Mouse (Mus musculus): ENCODE measurements around the gene Hist2h3c2. TPM values are rescaled to one million over a fixed set of nuclear protein-coding genes. Genes with fewer than 3 reads are reported as not detected.
"Not testable (repeated sequence)": the region's sequence is repeated elsewhere in the genome, so short reads cannot be mapped to it uniquely, and the experiment has no call there.

Gene Hist2h3c2
- 0.70 and 1.1 TPM in 2 replicates for polyA plus RNA-seq (2015; fragmentation: Nextera tagmentation; extraction: Ambion mirVana)

DNA sequence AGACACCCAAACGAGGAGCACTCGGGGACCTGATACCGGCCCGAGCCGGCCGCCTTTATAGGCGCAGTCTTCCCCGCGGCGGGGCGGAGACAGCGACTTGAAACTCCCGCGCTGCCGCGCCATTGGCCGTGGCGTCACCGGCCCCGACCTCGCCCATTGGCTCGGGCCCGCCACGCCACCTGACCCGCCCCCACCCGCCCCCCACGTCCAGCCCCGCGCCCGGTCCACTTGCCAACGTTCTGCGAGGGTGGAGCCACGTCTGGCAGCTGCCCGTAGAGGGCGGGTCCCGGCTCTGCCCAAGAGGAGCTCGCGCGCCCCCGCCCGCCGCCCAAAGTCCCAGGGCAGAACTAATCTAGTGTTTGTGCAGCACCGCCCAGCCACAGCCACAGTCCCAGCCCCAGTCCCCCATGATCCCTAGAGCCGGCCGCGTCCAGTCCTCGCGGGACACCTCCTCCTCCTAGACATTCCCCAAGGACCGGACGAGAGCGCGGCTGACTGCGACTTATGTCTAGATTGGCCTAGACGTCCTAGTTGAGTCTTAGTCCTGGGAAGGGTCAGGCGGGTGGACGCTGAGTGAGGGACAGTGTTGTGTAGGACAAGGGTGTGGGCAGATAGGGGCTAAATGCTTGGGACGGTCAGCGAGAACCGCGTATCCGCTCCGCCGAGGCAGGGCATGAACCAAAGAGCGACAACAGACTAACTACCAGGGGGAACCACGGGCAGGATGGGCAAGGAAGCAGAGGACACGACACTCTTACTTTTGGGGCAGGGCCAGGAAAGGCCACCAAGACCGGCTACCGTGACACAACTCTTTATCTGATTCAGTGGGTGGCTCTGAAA lies at the start of gene Hist2h3c2:
Gene Hist2h3c2 (minus strand): TSS at position 174 of the 840 bp plus-strand sequence.
- H3K36me3 ChIP-seq (ENCODE audit: control insufficient read depth, insufficient read depth, low read length); H3K27ac ChIP-seq (ENCODE audit: low read depth, low read length); H3K9me3 ChIP-seq (ENCODE audit: control insufficient read depth, low read length); H3K27me3 ChIP-seq (replicated peaks; ENCODE audit: control insufficient read depth, insufficient read depth, low read length): not testable (repeated sequence)
- 0% methylated on average over 22 of the region's 68 CpGs for WGBS
- H3K4me3 ChIP-seq (ENCODE audit: low read length): peak within 1 kb of the TSS; percentile 34
- H3K4me1 ChIP-seq (ENCODE audit: control insufficient read depth, insufficient read depth, low read depth, low read length): peaks cover 13% of the 10 kb centered on the region
- H3K4me2 ChIP-seq (ENCODE audit: low read length): peak within 1 kb of the TSS; percentile 46
- H3K9ac ChIP-seq (ENCODE audit: low read depth, low read length): peak within 1 kb of the TSS; percentile 50
- peak; percentile 88 for ATAC-seq

DNA sequence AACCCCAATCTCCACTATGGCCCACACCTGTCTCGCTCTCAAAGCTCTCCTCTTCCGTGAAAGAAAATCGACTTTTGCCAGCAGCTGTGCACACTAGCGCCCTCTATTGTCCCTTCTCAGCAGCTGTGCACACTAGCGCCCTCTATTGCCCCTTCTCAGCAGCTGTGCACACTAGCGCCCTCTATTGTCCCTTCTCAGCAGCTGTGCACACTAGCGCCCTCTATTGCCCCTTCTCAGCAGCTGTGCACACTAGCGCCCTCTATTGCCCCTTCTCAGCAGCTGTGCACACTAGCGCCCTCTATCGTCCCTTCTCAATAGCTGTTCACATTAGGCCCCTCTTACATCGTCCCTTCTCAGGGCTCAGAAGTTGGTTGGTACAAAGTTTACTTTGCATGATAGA lies 48.4 kb upstream of the Hist2h3c2 start:
- H3K4me2 ChIP-seq (ENCODE audit: low read length); H3K27ac ChIP-seq (ENCODE audit: low read depth, low read length); H3K9ac ChIP-seq (ENCODE audit: low read depth, low read length); H3K4me3 ChIP-seq (ENCODE audit: low read length); H3K36me3 ChIP-seq (ENCODE audit: control insufficient read depth, insufficient read depth, low read length); H3K9me3 ChIP-seq (ENCODE audit: control insufficient read depth, low read length); ATAC-seq; H3K4me1 ChIP-seq (ENCODE audit: control insufficient read depth, insufficient read depth, low read depth, low read length): not testable (repeated sequence)
- WGBS: 91% methylated on average over 11 of the region's 11 CpGs
- peaks cover 12% of the 10 kb centered on the region for H3K27me3 ChIP-seq (replicated peaks; ENCODE audit: control insufficient read depth, insufficient read depth, low read length)

DNA sequence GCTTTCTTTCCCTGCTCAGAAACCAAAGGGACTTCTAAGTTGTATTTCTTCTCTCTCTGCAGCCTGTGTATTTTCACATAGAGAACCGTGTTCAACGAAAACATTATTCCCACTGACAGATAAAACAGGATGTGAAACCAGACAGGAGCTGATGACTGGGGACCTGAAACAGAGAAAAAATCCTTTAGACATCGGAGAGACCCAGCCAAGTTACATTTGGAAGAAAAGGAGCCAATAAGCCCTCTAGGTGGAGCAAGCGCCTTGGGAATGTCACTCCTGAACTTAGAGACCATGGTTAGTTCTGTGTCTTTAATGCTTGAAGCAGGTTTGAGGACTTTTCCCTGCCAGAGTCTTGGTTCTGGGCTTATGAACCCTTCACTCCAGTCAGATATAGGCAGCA lies 45.5 kb upstream of the Hist2h3c2 start:
- Histone ChIP-seq H3K36me3 (ENCODE audit: control insufficient read depth, insufficient read depth, low read length) (no peaks in the 10 kb centered on the region), H3K4me3 (ENCODE audit: low read length) (no peak overlapping the region), H3K27me3 (replicated peaks; ENCODE audit: control insufficient read depth, insufficient read depth, low read length) (peaks cover 13% of the 10 kb centered on the region), H3K4me2 (ENCODE audit: low read length) (no peak overlapping the region), H3K9ac (ENCODE audit: low read depth, low read length) (no peak overlapping the region), H3K4me1 (ENCODE audit: control insufficient read depth, insufficient read depth, low read depth, low read length) (no peaks in the 10 kb centered on the region), H3K9me3 (ENCODE audit: control insufficient read depth, low read length) (no peaks in the 10 kb centered on the region), H3K27ac (ENCODE audit: low read depth, low read length) (no peak overlapping the region)
- no peak for ATAC-seq
- WGBS: 19% methylated on average over 4 of the region's 4 CpGs

DNA sequence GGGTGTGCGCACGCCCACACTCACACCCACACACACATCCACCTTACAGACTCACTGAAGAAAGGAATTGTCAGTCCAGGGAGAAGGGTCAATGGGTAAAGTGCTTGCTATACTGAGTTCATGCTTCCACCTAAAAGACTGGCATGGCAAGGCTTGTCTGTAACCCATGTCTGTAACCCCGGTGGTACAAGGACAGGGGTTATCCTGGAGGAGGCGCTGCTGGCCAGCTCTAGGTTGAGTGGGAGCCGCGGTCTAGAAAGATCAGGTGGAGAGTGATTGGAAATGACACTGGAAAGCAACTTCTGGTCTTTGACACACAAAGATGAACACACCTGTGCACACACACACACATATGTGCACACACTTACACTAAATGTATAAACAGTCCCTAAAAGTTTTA lies 41.7 kb upstream of the Hist2h3c2 start:
- no peaks in the 10 kb centered on the region for H3K9me3 ChIP-seq (ENCODE audit: control insufficient read depth, low read length)
- no peak overlapping the region for H3K4me3 ChIP-seq (ENCODE audit: low read length)
- H3K27ac ChIP-seq (ENCODE audit: low read depth, low read length): no peak overlapping the region
- H3K9ac ChIP-seq (ENCODE audit: low read depth, low read length): no peak overlapping the region
- no peaks in the 10 kb centered on the region for H3K4me1 ChIP-seq (ENCODE audit: control insufficient read depth, insufficient read depth, low read depth, low read length)
- no peak overlapping the region for H3K4me2 ChIP-seq (ENCODE audit: low read length)
- no peak for ATAC-seq
- WGBS: 57% methylated on average over 6 of the region's 6 CpGs
- H3K27me3 ChIP-seq (replicated peaks; ENCODE audit: control insufficient read depth, insufficient read depth, low read length): peaks cover 10% of the 10 kb centered on the region
- no peaks in the 10 kb centered on the region for H3K36me3 ChIP-seq (ENCODE audit: control insufficient read depth, insufficient read depth, low read length)

- ATAC-seq: peak; percentile 99
- Histone ChIP-seq H3K36me3 (ENCODE audit: control insufficient read depth, insufficient read depth, low read length) (no peaks in the 10 kb centered on the region), H3K4me1 (ENCODE audit: control insufficient read depth, insufficient read depth, low read depth, low read length) (no peaks in the 10 kb centered on the region), H3K27ac (ENCODE audit: low read depth, low read length) (peak overlapping the region; percentile 88), H3K9me3 (ENCODE audit: control insufficient read depth, low read length) (no peaks in the 10 kb centered on the region), H3K27me3 (replicated peaks; ENCODE audit: control insufficient read depth, insufficient read depth, low read length) (peaks cover 3% of the 10 kb centered on the region), H3K4me2 (ENCODE audit: low read length) (peak overlapping the region; percentile 92), H3K9ac (ENCODE audit: low read depth, low read length) (peak overlapping the region; percentile 69), H3K4me3 (ENCODE audit: low read length) (peak overlapping the region; percentile 53)
- WGBS: under 1% methylated on average over 49 of the region's 49 CpGs
Measured at GRCm38 (mm10) chr3:96277800-96278624, 39.1 kb upstream of the Hist2h3c2 start.

DNA sequence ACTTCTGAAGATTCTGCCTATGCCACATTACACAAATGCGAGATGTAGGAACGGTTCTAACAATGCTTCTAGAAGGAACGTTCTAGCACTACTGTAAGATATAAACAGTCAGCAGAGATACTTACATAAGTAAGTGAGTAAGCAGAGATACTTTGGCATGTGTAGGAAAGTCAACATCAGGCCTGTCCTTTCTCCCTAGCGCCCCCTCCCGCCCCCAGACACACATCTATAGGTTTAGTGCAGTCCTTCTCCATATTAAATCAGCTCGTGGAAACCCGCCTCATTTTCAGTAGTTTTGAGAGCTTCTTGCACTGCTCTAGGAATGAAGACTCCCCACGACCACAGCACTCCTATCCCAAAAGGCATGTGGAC lies 38.5 kb upstream of the Hist2h3c2 start:
- 20% methylated on average over 8 of the region's 8 CpGs for WGBS
- Histone ChIP-seq H3K9ac (ENCODE audit: low read depth, low read length) (peak overlapping the region; percentile 69), H3K9me3 (ENCODE audit: control insufficient read depth, low read length) (no peaks in the 10 kb centered on the region), H3K4me3 (ENCODE audit: low read length) (peak overlapping the region; percentile 53), H3K4me2 (ENCODE audit: low read length) (peak overlapping the region; percentile 92), H3K36me3 (ENCODE audit: control insufficient read depth, insufficient read depth, low read length) (no peaks in the 10 kb centered on the region), H3K4me1 (ENCODE audit: control insufficient read depth, insufficient read depth, low read depth, low read length) (no peaks in the 10 kb centered on the region), H3K27ac (ENCODE audit: low read depth, low read length) (peak overlapping the region; percentile 88; the same call in 1 of the 2 replicates), H3K27me3 (replicated peaks; ENCODE audit: control insufficient read depth, insufficient read depth, low read length) (peaks cover 2% of the 10 kb centered on the region; the same call in 1 of the 2 replicates)
- no peak for ATAC-seq

DNA sequence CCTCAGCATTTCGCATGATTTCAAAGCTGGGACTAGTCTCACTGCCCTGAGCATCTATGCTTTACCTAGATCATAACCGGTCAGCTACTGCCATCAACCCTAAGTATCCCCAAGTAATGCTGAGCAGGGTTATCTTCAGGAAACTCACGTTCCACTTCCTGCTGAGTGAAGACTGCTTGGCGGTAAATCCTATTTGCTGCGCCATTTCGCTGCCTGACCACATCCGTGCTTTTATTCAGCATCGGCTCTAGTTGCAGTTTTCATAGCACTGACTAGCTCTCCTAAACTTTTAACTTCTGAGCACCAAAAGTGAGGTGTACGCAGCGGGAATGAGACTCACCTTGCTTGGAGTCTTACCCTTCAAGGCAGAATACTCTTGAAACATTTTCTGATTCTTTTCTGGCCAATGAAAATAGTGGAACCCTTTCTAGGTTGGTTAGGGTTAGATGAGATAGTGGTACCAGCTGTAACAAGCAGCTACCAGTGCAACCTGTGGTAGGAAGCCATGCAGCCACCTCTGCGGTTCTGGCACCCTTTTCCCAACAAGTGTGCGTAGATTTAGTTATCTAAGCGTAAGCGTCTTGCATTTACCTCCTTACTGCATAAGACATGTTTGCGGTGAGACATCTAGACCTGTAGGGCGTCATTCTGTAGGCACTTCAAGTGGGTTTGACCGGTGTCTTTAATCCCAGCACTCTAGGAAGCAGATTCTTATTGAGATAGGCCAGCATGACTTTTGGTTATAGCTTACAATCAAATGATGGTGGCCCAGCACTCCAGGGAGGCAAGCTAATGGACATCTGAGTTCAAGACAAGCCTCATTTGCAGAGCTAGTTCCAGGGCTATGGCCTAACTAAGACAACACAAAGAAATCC lies 34.9 kb upstream of the Hist2h3c2 start:
- no peak for ATAC-seq
- Histone ChIP-seq H3K36me3 (ENCODE audit: control insufficient read depth, insufficient read depth, low read length) (no peaks in the 10 kb centered on the region), H3K9ac (ENCODE audit: low read depth, low read length) (no peak overlapping the region), H3K4me3 (ENCODE audit: low read length) (no peak overlapping the region), H3K4me2 (ENCODE audit: low read length) (no peak overlapping the region), H3K9me3 (ENCODE audit: control insufficient read depth, low read length) (no peaks in the 10 kb centered on the region), H3K27me3 (replicated peaks; ENCODE audit: control insufficient read depth, insufficient read depth, low read length) (no peaks in the 10 kb centered on the region), H3K4me1 (ENCODE audit: control insufficient read depth, insufficient read depth, low read depth, low read length) (no peaks in the 10 kb centered on the region), H3K27ac (ENCODE audit: low read depth, low read length) (no peak overlapping the region)
- 92% methylated on average over 17 of the region's 17 CpGs for WGBS

DNA sequence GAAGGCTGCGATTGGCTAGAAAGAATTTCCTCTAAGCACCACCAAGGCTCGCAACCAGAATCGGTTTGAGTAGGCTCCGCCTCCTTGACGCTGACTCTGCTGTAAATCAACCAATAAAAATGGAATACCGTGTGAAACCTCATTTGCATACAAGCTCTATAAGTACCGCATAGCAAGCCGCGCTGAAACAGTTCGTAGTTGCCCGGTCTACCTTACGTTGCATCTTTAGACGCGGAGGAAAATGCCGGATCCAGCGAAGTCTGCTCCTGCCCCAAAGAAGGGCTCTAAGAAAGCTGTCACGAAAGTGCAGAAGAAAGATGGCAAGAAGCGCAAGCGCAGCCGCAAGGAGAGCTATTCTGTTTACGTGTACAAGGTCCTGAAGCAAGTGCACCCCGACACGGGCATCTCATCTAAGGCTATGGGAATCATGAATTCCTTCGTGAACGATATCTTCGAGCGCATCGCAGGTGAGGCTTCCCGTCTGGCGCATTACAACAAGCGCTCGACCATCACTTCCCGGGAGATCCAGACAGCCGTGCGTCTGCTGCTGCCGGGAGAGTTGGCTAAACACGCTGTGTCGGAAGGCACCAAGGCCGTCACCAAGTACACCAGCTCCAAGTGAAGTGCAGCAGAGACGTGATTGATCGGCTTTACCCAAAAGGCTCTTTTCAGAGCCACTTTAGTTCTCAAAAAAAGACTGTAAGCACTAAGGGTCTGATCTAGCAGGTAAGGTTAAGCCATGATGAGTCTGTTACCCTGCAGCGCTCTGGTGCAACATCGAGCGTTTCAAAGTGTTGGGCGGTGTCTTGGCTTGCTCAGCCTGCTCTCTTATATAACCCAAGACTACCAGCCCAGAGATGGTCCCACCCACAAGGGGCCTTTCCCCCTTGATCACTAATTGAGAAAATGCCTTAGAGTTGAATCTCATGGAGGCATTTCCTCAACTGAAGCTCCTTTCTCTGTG lies 30.9 kb upstream of the Hist2h3c2 start, which contains the start of gene Hist2h2bb:
Gene Hist2h2bb (plus strand): TSS at position 242 of the 964 bp plus-strand sequence.
- ATAC-seq: peak; percentile 96
- under 1% methylated on average over 45 of the region's 45 CpGs for WGBS
- Histone ChIP-seq H3K9ac (ENCODE audit: low read depth, low read length) (peak within 1 kb of the TSS; percentile 73), H3K36me3 (ENCODE audit: control insufficient read depth, insufficient read depth, low read length) (no peaks in the 10 kb centered on the region), H3K4me1 (ENCODE audit: control insufficient read depth, insufficient read depth, low read depth, low read length) (peaks cover 5% of the 10 kb centered on the region; the same call in 1 of the 2 replicates), H3K9me3 (ENCODE audit: control insufficient read depth, low read length) (no peaks in the 10 kb centered on the region), H3K27me3 (replicated peaks; ENCODE audit: control insufficient read depth, insufficient read depth, low read length) (no peaks in the 10 kb centered on the region), H3K27ac (ENCODE audit: low read depth, low read length) (peak within 1 kb of the TSS; percentile 93), H3K4me2 (ENCODE audit: low read length) (peak within 1 kb of the TSS; percentile 95), H3K4me3 (ENCODE audit: low read length) (peak within 1 kb of the TSS; percentile 59)
